Mouse (Mus musculus): ENCODE measurements around the gene Fryl. TPM values are rescaled to one million over a fixed set of nuclear protein-coding genes. Genes with fewer than 3 reads are reported as not detected.

Gene Fryl
- total RNA-seq, 2 experiments from 2014 or later = 13.5 to 14.0 TPM

DNA sequence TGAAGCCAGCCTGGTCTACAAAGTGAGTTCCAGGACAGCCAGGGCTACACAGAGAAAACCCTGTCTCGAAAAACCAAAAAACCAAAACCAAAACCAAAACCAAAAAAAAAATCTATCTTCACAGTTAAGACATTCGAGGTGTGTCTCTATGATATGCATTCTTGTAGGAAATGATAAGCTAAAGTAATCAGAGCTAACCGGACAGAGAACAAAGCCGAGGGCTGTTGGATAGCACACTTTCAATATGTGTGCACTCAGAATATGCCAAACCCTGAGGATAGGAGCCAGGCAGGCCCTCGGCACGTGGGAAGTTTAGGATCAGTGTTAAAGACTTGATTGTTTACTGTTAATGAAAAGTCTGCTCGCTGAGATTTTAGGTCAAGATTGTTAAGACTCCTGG is 58.6 kb downstream of the Fryl start:
- DNase-seq (ENCODE audit: low spot score) = no peak

DNA sequence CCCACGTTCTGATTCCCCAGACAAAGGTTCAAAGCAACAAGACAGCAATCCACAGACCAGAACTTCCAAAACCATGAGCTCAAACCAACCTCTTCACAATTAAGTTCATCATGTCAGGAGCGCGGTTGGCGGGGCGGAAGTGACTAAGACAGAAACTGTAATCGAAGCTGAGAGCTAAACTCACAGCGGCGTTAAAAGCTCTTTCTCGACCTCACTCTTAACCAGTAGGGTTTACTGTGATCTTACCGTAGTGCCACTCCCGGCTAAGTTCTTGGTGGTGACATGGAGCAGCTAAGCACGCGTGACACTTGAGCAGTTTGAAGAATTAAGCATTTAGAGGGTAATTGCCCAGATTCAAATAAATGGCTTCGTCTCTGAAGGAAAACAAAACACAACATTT is 61.7 kb downstream of the Fryl start:
- no peak for DNase-seq (ENCODE audit: low spot score)

DNA sequence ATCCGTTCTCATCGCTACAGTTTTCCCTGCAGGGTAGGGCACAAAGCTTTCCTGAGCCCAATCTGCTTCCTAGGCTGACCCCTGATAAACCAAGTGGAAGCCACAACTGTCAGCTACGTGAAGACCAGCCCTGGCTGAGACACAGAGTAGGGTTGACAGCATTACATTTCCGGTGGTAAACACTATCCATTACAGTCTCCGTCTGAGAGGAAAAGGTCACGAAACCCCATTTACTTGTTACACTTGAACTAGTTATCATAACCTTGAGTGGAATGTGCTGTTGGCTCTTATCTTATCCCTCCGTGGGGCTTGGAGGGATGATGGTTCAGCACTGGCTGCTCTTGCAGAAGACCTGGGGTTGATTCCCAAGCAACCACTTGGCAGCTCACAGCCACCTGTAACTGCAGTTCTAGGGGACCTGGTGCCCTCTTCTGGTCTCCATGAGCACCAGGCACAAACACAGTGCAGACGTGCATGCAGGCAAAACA is 62.3 kb downstream of the Fryl start:
- DNase-seq (ENCODE audit: low spot score) = no peak

DNA sequence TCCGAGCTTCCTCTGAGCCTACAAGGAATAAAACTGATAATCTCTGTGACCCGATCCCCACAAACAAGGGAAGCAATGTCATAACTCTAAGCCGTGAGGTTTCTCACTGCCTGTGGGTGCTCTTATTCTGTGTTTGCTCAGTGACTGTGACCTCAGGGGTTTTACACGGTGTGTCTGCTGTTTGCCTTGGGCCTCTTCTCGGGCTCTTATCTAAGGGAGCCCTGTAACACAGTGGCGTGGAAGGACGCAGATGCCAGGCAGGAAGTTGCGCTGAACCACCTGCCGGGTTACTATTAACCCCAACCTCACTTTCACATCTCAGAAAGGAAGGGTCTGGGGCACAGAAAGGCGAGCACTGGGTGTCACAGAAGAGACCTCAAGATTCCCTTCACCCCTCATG is 62.8 kb downstream of the Fryl start:
- no peak for DNase-seq (ENCODE audit: low spot score)

DNA sequence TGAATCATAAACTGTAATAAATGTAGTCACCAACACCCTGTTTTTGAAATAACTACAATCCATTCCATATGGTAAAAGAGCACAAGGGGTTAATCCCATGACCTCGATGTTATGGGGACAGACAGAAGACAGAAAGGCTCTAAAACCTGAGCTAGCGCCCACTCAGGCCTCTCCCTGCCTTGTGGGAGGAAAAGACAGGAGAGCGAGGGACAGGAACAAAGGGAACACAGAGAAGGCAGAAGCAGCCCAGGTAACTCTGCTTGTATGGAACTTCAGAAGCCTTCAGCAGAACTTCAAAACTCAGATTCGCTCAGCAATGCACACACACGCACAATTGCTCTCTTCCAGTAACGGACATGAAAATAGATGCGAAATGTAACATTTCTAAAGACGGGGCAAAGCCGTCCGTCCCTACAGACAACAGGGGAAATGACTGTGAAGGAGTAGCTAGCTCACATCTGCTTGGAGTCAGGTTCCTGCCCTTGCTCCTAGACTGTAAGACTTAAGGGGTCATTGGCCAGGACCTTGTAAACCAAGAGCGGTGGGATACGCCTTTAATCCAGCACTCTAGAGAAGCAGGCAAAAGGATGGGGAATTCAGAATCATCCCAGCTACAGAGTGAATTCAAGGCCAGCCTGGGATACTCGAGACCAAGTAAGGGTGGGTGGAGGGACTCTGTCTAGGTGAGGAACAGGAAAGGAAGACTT is 63.4 kb downstream of the Fryl start:
- no peak for DNase-seq (ENCODE audit: low spot score)

DNA sequence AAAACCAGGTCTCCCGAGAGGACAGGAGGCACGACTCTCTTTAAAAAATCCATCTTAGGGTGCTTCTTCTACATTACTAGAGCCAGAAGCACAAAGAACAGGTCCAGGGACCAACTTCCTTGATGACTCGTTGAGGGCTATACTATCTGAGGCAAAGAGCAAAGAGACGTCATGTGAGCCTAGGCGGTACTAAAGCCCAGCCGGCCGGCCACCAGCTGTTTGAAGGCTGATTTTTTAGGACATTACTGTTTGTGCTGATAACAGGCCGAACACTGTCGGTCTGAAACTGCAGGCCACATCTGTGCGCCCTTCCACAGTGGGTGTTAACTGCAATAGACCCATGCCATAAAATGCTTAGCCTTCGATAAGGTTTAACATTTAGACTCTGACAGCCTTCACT is 64.7 kb downstream of the Fryl start:
- no peak for DNase-seq (ENCODE audit: low spot score)

DNA sequence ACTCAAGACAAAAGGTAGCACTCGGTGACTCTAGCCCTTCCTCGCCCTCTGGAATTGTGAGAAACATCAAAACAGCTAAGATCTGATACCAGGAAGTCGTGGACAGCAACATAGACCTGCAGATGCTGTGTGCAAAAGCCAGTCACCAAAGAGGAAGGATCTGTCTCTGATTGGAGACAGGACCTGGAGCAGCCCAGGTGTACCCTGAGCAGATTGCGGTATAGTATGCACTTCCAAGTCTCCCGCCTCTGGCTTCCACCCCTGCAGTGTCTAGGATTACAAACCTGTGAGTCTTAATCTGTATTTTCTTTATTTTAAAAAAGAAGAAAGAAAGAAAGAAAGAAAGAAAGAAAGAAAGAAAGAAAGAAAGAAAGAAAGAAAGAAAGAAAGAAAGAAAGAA is 66.3 kb downstream of the Fryl start:
- no peak for DNase-seq (ENCODE audit: low spot score)

DNA sequence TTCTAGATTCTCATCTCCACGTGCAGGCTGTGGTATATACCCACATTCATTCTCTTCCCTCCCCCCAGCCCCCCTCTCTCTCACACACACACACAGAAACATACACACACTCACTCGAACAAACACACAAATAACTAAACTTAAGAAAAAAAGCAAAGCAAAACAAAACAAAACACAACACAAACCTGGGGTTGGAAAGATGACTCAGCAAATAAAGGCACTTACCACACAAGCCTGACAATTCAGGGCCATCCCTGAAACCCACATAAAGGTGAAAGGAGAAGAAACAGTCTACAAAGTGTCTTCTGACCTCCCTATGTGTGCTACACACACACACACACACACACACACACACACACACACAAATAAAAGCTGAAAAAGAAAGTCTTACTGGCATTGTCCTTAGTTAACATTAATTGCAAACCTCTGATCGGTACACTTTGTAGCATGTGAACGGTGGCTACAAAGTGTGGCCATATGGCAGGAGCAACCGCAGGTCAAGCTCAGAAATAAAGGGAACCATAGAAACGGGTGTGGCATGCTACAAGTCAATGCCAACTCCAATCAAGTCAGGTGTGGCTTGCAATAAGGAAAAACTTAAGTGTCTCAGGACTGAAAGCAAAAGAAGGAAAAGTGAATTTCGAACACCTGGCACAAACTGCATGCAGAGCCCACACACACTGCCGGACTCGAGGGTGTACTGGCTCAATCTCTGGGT is 66.8 kb downstream of the Fryl start:
- no peak for DNase-seq (ENCODE audit: low spot score)

DNA sequence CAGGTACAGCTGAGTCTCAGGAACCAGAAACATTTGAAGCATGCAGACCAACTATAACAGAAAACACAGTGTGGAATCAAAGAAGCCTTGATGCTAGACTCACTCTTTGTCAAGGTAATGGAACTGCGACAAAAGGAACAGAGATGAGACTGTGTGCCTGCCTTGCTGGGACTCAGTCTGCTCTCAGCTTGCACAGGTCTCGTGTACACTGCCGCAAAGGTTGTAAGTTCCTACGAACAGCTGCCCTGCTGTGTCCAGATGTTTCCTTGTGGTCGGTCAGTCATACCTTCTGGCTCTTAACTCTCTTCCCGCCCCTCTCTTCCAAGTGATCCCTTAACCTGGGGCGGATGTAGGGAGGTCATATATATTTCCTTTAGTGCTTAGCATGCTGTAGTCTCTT is 67.8 kb downstream of the Fryl start:
- no peak for DNase-seq (ENCODE audit: low spot score)

DNA sequence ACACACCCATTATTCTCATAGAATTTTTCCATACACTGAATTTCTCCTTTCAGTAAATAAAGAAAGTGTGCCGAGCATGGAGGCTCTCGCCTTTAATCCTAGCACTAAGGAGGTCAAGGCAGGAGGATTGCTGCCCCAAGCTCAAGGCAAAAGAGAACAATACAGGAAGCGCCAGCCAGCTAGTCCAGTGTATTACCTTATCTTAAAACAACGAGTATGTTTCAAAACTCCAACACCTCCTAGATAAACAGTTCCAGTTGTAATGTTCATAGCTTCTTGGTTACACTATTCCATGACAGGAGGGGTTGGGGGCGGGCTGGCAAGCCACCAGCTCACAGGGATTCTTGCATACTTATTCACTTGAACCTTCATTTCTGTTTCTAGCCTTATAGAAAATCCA is 68.3 kb downstream of the Fryl start:
- DNase-seq (ENCODE audit: low spot score) = no peak

DNA sequence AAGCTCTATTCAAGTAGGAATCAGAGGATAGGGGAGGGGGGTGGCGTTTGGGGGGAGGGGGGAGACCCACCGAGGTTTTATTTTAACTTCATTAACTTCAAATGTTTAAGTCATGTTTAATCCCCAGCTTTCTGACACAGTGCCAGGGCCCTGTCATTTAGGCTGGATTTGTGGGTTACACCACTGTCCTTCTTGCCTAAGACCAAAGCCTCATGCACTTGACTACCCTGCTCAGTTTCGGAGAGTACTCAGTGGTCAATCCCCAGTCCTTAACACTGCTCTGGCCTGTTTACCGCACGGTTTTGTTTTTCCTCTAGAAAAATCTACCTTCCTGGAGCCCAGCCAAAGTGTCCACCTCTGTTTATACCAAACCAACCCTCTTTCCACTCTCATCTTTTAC is 69.5 kb downstream of the Fryl start:
- DNase-seq (ENCODE audit: low spot score) = no peak

DNA sequence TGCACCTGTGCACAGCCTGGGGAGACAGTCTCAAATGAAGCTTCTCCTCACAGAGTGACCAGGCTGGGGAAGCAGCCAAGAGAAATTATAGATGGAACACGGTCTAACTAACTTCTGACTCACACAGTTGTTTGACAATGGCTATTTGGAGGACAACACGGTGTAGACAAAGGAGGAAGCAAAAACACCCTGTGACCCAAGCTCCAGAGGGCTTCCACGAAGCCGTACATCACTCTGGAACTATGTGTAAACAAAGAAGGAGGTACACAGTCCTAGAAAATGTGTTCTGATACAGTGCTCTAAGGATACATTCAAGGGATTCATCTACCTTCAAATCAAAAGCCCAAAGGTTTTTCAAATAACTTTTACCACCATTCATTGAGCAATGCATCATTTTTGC is 71.0 kb downstream of the Fryl start:
- no peak for DNase-seq (ENCODE audit: low spot score)

DNA sequence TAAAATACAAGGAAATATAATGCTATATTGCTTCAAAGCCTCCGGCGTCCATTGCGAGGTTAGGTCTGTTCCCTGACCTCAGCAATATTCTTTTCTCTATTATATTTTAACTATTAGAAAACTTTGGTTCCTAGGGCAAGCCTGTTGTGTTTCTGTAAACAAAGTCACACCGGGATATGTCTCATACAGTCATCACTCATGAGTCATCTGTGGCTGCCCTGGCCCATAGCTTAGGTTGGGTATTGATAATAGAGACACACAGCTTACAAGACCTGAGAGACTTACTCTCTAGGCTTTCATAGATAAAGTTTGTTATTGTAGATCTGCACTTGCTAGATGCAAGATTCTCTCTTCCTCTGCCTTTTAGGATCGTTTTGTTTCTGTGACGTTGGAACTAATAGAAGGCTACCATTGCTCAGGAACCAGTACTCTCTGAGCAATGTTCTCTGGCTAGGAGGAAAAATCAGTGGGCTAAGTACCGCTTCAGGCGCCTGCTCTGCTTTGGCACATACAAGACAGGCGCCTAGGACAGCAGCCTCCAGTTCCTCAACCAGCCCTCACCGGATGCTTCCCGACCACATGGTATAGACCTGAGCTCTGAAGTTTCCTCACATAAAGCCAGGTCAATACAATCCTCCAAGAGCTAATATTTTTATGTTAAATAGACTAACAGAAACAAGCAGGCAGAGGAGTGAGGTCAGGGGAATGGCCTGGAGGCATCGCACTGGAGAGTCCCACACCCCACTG is 73.5 kb downstream of the Fryl start:
- no peak for DNase-seq (ENCODE audit: low spot score)

DNA sequence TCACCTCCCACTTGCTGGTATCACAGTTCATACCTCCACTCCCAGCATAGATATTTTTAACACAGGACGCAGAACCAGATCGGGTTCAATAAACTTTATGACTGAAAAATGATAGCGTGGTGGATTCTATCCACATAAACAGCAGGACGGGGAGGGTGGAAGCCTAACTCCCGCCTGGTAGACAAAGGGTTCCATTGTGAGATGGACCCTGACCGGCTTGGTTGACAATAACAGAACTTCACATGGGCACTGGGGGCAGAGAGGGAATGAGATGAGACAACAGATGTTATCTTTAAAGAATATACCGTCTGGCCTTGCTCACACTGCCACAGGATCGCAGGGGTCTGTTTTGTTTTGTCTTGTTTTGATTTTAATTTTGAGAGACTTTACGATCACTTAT is 74.2 kb downstream of the Fryl start:
- peak; percentile 9 for DNase-seq (ENCODE audit: low spot score)

DNA sequence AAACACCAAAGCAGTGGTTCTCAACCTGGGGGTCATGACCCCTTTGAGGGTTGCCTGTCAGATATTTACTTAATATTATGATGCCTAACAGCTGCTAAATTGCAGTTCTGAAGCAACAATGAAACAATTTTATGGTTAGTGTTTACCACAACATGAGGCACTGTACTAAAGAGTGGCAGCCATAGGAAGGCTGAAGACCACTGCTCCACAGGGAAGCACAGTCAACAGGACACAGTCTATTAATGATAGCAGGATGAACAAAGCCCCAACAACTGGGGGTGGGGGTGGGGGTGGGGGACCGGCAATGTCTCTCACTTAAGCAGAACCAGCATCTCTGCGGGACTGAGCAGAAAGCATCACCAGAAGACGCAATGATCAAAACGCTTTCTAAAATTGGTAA is 80.1 kb downstream of the Fryl start:
- no peak for DNase-seq (ENCODE audit: low spot score)

DNA sequence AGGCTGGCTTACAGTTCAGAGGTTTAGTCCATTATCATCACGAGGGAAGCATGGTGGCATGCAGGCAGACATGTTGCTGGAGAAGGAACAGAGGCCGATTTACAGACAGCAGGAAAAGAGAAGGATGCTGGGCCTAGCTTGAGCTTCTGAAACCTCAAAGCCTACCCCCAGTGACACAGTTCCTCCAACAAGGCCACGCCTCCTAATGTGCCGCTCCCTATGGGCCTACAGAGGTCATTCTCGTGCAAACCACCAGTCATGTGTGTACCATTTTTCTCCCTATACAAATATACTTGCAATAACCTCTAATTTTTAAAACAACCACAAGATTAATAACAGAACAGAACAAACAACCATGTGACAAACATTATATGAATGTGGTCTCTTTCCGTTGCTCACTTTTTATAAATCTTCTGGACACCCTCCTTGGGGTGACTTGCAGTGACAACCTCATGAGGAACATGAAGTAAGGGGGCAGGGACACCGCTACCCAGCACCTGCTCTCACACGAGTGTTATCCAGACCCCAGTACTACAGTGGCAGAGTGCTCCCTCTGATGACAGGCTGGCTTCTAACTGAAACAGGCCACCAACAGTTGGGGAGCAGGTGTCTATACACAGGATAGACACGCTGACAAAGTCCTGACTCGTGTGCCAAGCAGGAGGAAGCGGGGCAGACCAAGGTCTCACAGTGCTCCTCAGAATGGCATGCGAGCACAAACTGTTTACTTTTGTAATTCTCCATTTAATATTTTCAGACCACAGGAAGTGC is 80.9 kb downstream of the Fryl start:
- DNase-seq (ENCODE audit: low spot score) = no peak

DNA sequence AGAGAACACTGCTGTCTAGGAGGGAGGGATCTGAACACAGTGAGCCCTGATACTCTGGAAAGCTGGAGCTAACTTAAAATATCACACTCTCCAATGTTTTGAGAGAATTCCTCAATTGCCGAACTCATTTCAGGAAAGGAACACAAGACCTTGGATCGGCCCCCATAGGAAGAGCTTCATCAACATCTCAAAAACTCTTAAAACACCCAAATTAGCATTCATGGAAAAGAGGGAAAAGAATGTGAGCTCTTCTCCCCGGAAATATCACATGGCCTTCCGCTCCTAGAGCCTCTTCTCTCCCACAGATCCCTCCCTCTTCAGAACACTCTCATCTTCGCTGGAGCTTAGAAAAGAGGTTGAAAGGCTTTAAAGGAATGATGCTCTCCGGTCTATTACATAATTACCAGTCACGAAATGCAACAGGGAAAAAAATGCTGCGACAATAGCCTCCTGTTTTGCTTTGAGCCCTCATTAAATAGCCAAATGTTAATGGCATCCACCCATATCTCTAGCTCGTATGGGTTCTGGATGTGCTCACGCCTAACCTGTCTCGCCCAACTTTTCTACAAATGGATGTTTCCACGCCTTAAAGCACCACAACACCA is 84.4 kb downstream of the Fryl start:
- no peak for DNase-seq (ENCODE audit: low spot score)

DNA sequence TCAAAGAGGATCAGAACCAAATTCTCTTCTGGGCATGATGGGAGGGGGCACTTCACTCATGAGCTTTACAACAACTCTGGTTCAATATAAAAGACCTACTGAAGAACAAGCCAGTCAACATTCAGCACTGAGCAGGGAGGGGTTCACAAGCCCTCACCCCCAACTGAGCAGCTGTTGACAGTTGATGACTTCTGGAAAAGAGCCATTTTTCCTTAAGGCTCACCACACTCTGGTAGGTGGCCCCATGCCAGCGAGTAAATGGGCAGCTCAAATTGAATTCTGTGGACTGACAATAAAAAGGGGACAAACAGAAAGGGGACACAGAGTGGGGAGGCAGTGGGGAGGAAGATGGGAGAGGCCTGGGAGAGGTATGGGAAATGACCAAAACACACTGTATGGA is 85.2 kb downstream of the Fryl start:
- no peak for DNase-seq (ENCODE audit: low spot score)

DNA sequence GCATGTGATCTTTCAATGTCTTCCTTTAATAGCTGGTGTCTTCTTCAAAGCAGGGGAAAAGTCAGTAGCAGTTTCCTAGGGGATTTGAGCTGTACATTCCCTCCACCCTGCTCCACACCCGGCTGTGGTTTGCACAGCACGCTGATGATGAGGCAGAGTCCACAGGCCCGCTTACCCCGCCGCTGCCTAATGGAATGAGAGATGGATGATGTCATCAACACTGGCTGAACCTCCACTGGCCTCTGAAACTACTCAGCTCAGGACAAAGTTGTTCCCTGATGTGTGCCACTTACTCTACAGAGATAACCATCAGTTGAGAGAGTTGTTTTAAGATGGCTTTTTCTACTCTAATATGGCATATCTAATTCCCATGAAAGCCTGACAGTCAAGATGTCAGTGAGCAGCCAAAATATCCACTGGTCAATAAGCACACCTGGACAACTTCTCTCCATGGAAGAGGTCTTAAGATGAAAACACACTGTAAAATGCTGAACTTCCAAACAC is 87.6 kb downstream of the Fryl start:
- peak; percentile 24 for DNase-seq (ENCODE audit: low spot score)

DNA sequence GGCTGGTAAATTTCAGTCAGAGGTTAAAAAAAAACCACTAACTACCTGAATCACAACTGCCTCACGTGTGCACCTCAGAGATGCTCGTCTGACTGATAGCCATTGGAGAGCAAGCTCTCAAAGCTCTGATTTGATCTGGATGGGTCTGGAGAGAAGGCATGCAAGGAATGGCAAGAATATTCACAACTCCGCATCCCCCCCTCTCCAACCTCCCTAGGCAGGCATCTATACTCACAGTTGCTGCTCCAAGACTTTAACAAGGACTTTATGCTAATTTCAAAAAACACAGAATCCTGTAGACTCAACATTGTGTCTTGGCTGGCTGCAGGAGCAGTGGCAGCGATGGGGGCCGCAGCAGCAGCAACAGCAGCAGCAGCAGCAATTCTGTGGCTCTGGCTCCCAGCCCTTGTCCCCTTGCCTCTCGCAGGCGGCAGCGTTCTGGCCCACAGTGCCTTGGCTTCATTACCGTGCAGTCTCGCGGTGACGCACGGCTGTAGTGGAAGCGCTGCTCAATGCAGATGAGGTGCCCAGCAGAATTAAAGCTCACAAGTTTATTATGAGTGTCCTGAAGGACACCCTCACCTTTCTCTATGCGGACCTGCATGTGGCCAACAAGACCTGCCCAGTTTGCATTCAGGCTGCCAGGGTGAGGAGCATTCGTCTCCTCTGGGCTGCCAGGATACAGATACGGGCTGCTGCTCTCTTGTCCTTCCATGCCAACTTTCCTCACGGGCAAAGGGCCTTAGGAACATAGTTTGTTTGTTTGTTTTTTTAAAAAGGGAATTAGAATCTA is 88.2 kb downstream of the Fryl start:
- DNase-seq (ENCODE audit: low spot score) = peak; percentile 42

Data from gastrocnemius, adult 18-20 months (tissue).